In the genomic region with DNA sequence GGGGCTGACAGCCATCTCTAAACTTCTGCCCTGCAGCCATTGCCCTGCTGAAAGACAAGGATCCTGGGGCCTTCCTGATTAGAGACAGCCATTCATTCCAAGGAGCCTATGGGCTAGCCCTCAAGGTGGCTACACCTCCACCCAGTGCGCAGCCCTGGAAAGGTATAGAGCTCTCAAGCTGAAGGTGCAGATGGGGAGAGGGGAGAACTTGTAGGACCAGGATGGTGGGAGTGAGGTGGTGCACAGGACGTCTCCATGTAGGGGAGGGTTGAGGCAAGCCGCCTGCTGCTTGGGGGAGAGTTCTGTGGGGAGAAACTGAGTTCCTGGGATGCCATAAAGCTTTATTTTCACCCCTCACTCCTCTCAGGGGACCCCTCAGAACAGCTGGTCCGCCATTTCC, we compare ENCODE assay signal across 28 mouse cellular contexts. TPM values are rescaled to one million over a fixed set of nuclear protein-coding genes. Genes with fewer than 3 reads are reported as not detected.
"Had no signal": no experiment of that assay in that cellular context is flagged by ENCODE, and none has a peak within 500 bp of the region (broad histone marks: within the 10 kb centered on the region; RNA-seq: fewer than 3 reads in every experiment).

No protein-coding gene starts in this region.

- H3K4me3 ChIP-seq: heart, adult 2 months; heart, embryonic 12.5 days; hindbrain, embryonic 10.5 days; hindbrain, embryonic 12.5 days; intestine, embryonic 15.5 days; layer of hippocampus, adult 2 months; left cerebral cortex, adult 2 months; limb, embryonic 13.5 days; limb, embryonic 15.5 days; liver, embryonic 12.5 days had no signal

- ATAC-seq: hindbrain, embryonic 16.5 days; inflammation-experienced regulatory T-cells, adult 6 months; intestine, embryonic 15.5 days; intestine, postnatal 0 days; liver, embryonic 12.5 days had no signal

- DNase-seq: gastrocnemius, postnatal 14 days; heart, postnatal 10 days; heart, postnatal 4 days; kidney, adult 18-20 months; kidney, adult 8-10 months; kidney, postnatal 14 days; kidney, postnatal 4 days; left cerebral cortex, postnatal 4 days had no signal

- H3K4me2 ChIP-seq: heart, embryonic 12.5 days; hindbrain, embryonic 12.5 days; hindbrain, embryonic 14.5 days; intestine, embryonic 15.5 days; limb, embryonic 13.5 days; limb, embryonic 15.5 days; liver, embryonic 12.5 days had no signal

- H3K9me3 ChIP-seq: heart, embryonic 12.5 days; hindbrain, embryonic 10.5 days; hindbrain, embryonic 12.5 days; intestine, embryonic 15.5 days; limb, embryonic 13.5 days; limb, embryonic 15.5 days; liver, embryonic 12.5 days had no signal

- H3K9ac ChIP-seq: heart, embryonic 12.5 days; hindbrain, embryonic 12.5 days; hindbrain, embryonic 14.5 days; intestine, embryonic 15.5 days; limb, embryonic 13.5 days; limb, embryonic 15.5 days; liver, embryonic 12.5 days; liver, embryonic 14.5 days had no signal

- H3K27ac ChIP-seq: heart, adult 2 months; hindbrain, embryonic 10.5 days; hindbrain, embryonic 12.5 days; hindbrain, embryonic 14.5 days; intestine, embryonic 15.5 days; kidney, postnatal 0 days; layer of hippocampus, adult 2 months; left cerebral cortex, adult 2 months; limb, embryonic 13.5 days; liver, embryonic 12.5 days; liver, embryonic 14.5 days had no signal

- H3K27me3 ChIP-seq: hindbrain, embryonic 12.5 days; intestine, embryonic 15.5 days; limb, embryonic 13.5 days; limb, embryonic 15.5 days had no signal

RNA-seq across cellular contexts. Expression of gene Tns2, which starts 13.5 kb away (rescaled TPM):
- total RNA-seq: granulocyte monocyte progenitor cell, adult 5-6 weeks had no signal

RNA-seq across cellular contexts. Expression of gene Igfbp6, which starts 30.5 kb away (rescaled TPM):
- total RNA-seq: granulocyte monocyte progenitor cell, adult 5-6 weeks had no signal
- polyA plus RNA-seq: hindbrain, embryonic 10.5 days; hindbrain, embryonic 12.5 days had no signal

RNA-seq across cellular contexts. Expression of gene Soat2, which starts 36.7 kb away (rescaled TPM):
- total RNA-seq: layer of hippocampus, adult 2 months; layer of hippocampus, postnatal 10 days; layer of hippocampus, postnatal 25 days; left cerebral cortex, postnatal 14 days; left cerebral cortex, postnatal 4 days had no signal
- polyA plus RNA-seq: hindbrain, embryonic 14.5 days; hindbrain, embryonic 16.5 days had no signal
